Mouse (Mus musculus): ENCODE data around the gene Abl1. TPM values are rescaled to one million over a fixed set of nuclear protein-coding genes. Genes with fewer than 3 reads are reported as not detected.

The Abl1 gene
- polyA plus RNA-seq, 1 experiment from 2014 or later, result 33.0 TPM

DNA sequence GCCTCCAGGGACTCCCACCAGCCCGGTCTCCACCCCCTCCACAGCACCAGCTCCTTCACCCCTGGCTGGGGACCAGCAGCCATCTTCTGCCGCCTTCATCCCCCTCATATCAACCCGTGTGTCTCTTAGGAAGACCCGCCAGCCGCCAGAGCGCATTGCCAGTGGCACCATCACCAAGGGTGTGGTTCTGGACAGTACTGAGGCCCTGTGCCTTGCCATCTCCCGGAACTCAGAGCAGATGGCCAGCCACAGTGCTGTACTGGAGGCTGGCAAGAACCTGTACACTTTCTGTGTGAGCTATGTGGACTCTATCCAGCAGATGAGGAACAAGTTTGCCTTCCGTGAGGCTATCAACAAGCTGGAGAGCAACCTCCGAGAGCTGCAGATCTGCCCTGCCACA lies 113.2 kb downstream of the Abl1 start:
- no peaks in the 10 kb centered on the region for H3K27me3 ChIP-seq (ENCODE audit: control insufficient read depth, insufficient read depth, low read length)
- no peak overlapping the region for H3K4me3 ChIP-seq (ENCODE audit: low read depth, low read length)
- no peak overlapping the region for H3K27ac ChIP-seq (ENCODE audit: low read depth, low read length)
- DNase-seq (ENCODE audit: low spot score, missing footprints) (no peak), ATAC-seq (ENCODE audit: low FRiP score) (no peak)
- no peak overlapping the region for H3K4me2 ChIP-seq
- peaks cover 15% of the 10 kb centered on the region for H3K4me1 ChIP-seq (ENCODE audit: control insufficient read depth, insufficient read depth, low read length)
- peaks cover 48% of the 10 kb centered on the region for H3K36me3 ChIP-seq (ENCODE audit: control insufficient read depth, insufficient read depth, low read length)
- no peaks in the 10 kb centered on the region for H3K9me3 ChIP-seq (ENCODE audit: control insufficient read depth, low read length)
- no peak overlapping the region for H3K9ac ChIP-seq (ENCODE audit: low read length)
- 93% methylated on average over 9 of the region's 9 CpGs for WGBS

DNA sequence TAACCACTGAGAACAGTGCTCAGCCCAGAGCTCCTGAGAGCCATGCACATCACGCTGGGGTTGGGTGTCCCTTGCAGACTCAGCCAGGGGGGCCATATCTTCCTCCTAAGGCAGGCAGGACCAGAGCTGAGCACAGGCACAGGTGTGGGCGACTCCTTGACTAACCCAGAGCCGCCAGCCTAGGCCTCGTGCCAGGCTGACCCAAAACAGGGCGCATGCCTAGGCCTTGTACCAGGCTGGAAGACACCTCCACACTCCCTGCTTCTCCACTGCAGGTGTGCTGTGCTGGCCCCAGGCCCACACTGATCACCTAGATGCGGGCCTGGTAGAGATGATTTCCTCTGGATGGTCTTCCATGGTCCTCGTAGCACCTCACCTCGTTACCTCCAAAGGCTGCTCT lies 114.6 kb downstream of the Abl1 start:
- H3K9ac ChIP-seq (ENCODE audit: low read length), result no peak overlapping the region
- WGBS, result 91% methylated on average over 8 of the region's 8 CpGs
- H3K27me3 ChIP-seq (ENCODE audit: control insufficient read depth, insufficient read depth, low read length), result no peaks in the 10 kb centered on the region
- no peak for ATAC-seq (ENCODE audit: low FRiP score)
- peaks cover 28% of the 10 kb centered on the region for H3K4me1 ChIP-seq (ENCODE audit: control insufficient read depth, insufficient read depth, low read length)
- H3K27ac ChIP-seq (ENCODE audit: low read depth, low read length), result no peak overlapping the region
- DNase-seq (ENCODE audit: low spot score, missing footprints), result no peak
- peaks cover 39% of the 10 kb centered on the region for H3K36me3 ChIP-seq (ENCODE audit: control insufficient read depth, insufficient read depth, low read length)
- H3K4me2 ChIP-seq, result no peak overlapping the region
- H3K9me3 ChIP-seq (ENCODE audit: control insufficient read depth, low read length), result no peaks in the 10 kb centered on the region
- no peak overlapping the region for H3K4me3 ChIP-seq (ENCODE audit: low read depth, low read length)

DNA sequence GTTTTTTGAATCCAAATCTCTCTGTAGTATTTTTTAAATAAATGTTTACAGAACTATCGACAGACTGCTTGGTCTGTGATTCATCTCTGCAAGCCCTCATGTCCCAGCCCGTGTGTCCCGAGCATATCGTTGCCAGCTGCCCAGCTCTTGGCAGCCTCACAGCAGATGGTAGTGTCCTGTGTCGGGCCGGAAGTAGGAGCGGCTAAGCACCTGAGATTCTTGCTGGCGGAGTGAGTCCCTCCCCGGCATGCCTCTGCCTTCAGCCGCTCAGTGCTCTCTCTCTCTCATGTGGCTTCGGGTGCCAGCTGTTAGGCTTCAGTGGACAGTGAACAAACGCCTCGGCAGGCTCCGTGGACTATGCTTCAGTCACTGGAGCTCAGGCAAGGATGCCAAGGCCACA lies 115.3 kb downstream of the Abl1 start:
- Histone ChIP-seq H3K27me3 (ENCODE audit: control insufficient read depth, insufficient read depth, low read length) (no peaks in the 10 kb centered on the region), H3K9ac (ENCODE audit: low read length) (no peak overlapping the region), H3K36me3 (ENCODE audit: control insufficient read depth, insufficient read depth, low read length) (peaks cover 35% of the 10 kb centered on the region), H3K4me2 (no peak overlapping the region), H3K27ac (ENCODE audit: low read depth, low read length) (no peak overlapping the region), H3K4me1 (ENCODE audit: control insufficient read depth, insufficient read depth, low read length) (peaks cover 33% of the 10 kb centered on the region), H3K9me3 (ENCODE audit: control insufficient read depth, low read length) (no peaks in the 10 kb centered on the region), H3K4me3 (ENCODE audit: low read depth, low read length) (no peak overlapping the region)
- 93% methylated on average over 14 of the region's 14 CpGs for WGBS
- no peak for ATAC-seq (ENCODE audit: low FRiP score)
- DNase-seq (ENCODE audit: low spot score, missing footprints), result no peak

DNA sequence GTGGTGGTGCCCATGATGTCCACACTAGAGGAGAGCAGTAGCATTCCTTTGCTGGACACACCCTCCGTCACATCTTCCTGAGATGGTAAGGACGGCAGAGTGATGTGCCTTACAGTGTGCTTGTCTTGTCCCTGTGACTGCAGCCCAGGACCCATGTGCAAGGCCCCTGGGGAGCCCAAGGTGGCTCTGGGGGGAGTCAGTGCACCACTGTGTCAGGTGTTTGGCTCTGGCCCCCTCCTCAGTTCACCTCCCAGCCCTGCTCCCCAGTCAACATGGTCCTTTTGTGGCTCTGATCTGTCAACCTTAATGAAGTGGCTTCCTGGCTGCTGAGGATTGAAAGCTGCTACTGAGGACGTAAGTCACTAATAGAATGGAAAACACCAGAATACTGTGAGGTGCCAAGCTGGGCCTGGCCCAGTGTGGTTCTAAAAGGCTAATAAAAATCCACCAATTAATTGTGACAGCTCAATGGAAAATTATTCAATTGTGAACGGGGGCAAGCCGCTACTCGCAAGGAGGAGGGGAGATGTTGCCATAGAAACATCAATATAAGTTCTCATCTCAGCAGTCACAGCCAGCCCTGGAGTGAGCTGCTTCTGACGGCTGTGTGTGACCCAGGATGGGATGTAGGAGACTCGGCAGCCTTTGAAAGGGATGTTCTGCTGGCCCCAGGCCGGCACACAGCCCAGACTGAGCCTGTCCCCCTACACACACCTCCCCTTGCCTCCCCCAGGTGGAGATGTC lies 118.6 kb downstream of the Abl1 start:
- Histone ChIP-seq H3K4me3 (ENCODE audit: low read depth, low read length) (no peak overlapping the region), H3K9ac (ENCODE audit: low read length) (peak overlapping the region; percentile 3; the same call in 1 of the 2 replicates), H3K36me3 (ENCODE audit: control insufficient read depth, insufficient read depth, low read length) (peaks cover 9% of the 10 kb centered on the region; the same call in 1 of the 2 replicates), H3K27ac (ENCODE audit: low read depth, low read length) (peak overlapping the region; percentile 63), H3K27me3 (ENCODE audit: control insufficient read depth, insufficient read depth, low read length) (no peaks in the 10 kb centered on the region), H3K4me1 (ENCODE audit: control insufficient read depth, insufficient read depth, low read length) (peaks cover 54% of the 10 kb centered on the region), H3K4me2 (no peak overlapping the region; the same call in 1 of the 2 replicates), H3K9me3 (ENCODE audit: control insufficient read depth, low read length) (no peaks in the 10 kb centered on the region)
- peak; percentile 66 for ATAC-seq (ENCODE audit: low FRiP score)
- DNase-seq (ENCODE audit: low spot score, missing footprints), result no peak
- 26% methylated on average over 9 of the region's 9 CpGs for WGBS

DNA sequence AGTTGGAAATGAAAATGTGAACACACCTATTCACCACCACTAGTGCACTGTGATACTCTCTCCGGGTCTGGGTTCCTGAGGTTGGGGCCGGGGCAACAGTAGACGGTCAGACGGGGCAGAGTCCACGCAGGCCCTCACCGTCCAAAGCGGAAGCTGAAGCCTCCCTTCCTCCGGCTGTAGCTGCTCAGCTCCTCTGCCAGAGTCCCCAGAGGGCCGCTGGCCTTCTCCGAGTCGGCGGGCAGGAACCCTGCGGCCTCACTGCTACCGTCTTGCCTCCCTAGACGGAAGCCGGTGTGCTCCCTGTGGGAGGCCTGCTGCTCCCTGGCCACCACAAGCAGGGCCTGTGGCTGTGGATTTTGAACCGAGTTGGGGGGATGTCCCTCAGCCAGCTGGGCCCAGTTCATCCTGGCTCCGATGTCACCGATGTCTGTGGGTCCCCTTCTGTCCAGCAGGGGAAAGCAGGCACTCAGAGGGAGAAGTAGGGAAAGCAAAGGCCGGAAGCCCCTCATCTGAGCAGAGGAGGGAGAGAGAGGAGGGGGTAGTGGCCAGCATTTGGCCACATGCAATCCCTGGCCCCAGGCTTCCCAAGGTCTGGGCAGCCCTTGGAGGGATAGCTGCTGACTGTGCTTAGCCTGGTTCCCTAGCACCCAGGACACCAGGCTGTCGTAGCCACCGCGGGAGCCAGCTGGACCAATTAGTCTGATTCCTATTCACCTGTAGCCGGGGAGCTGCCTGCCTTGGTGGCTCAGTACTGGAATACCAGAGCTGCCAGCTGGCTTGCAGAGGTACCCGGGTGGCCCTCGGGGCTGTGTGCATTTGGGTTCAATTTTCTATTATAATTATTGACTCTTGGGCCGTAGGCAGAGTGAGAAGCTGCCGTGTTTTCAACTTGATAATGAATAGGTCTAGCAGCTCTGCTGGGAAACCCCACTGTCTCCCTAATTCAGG lies 120.5 kb downstream of the Abl1 start:
- DNase-seq (ENCODE audit: low spot score, missing footprints) (no peak), ATAC-seq (ENCODE audit: low FRiP score) (no peak)
- H3K36me3 ChIP-seq (ENCODE audit: control insufficient read depth, insufficient read depth, low read length), result 0 out of 2 replicates have a peak, but pooled peaks cover under 1% of the 10 kb centered on the region
- H3K9ac ChIP-seq (ENCODE audit: low read length), result no peak overlapping the region
- no peaks in the 10 kb centered on the region for H3K27me3 ChIP-seq (ENCODE audit: control insufficient read depth, insufficient read depth, low read length)
- no peak overlapping the region for H3K4me2 ChIP-seq
- peaks cover 54% of the 10 kb centered on the region for H3K4me1 ChIP-seq (ENCODE audit: control insufficient read depth, insufficient read depth, low read length)
- H3K4me3 ChIP-seq (ENCODE audit: low read depth, low read length), result no peak overlapping the region
- no peak overlapping the region; the same call in 1 of the 2 replicates for H3K27ac ChIP-seq (ENCODE audit: low read depth, low read length)
- 39% methylated on average over 28 of the region's 28 CpGs for WGBS
- no peaks in the 10 kb centered on the region for H3K9me3 ChIP-seq (ENCODE audit: control insufficient read depth, low read length)

DNA sequence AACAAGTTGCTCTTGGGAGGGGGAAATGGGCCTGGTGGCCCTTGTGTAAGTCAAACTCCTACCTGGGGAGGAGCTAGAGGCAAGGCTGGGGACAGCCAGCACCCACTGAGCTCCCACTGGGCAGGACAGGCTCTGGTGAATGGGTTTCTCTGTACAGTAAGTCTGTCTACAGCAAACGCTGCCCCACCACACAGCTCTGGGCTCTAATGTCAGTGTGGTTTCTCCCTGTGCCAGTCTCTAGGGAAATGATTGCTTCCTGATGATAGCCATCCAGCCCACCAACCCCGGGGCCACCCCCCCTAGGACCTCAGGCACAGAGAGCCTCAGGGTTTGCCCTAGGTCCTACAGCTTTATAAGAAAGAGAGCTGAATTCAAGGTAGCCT lies 121.2 kb downstream of the Abl1 start:
- no peaks in the 10 kb centered on the region for H3K27me3 ChIP-seq (ENCODE audit: control insufficient read depth, insufficient read depth, low read length)
- H3K9me3 ChIP-seq (ENCODE audit: control insufficient read depth, low read length), result no peaks in the 10 kb centered on the region
- H3K27ac ChIP-seq (ENCODE audit: low read depth, low read length), result no peak overlapping the region
- H3K36me3 ChIP-seq (ENCODE audit: control insufficient read depth, insufficient read depth, low read length), result no peaks in the 10 kb centered on the region
- H3K4me2 ChIP-seq, result no peak overlapping the region
- DNase-seq (ENCODE audit: low spot score, missing footprints) (no peak), ATAC-seq (ENCODE audit: low FRiP score) (no peak)
- H3K9ac ChIP-seq (ENCODE audit: low read length), result no peak overlapping the region
- no peak overlapping the region for H3K4me3 ChIP-seq (ENCODE audit: low read depth, low read length)
- H3K4me1 ChIP-seq (ENCODE audit: control insufficient read depth, insufficient read depth, low read length), result peaks cover 54% of the 10 kb centered on the region
- 56% methylated on average over 2 of the region's 2 CpGs for WGBS

DNA sequence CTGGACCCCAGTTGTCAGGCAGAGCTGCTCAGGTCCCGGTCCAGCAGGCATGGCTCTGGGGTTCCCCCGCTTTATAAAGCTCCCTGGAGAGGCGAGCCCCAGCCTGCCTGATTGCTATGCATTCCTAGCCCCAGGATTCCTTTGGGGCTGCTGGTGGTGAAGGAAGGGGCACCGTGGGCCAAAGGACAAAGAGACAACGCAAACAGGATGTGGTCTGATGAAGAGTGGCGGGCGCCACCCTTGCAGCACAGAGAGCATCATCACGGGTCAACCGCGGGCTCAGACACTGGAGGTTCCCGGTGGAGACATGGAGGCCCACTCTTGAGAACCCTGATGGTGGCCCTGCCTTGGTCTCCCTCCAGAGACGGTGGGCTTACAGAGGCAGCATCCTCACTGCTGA lies 122.3 kb downstream of the Abl1 start, which contains the start of gene Qrfp:
Gene Qrfp, minus strand, starts transcription at position 137 of the 400 bp plus-strand sequence.
- peaks cover 48% of the 10 kb centered on the region for H3K4me1 ChIP-seq (ENCODE audit: control insufficient read depth, insufficient read depth, low read length)
- no peaks in the 10 kb centered on the region for H3K36me3 ChIP-seq (ENCODE audit: control insufficient read depth, insufficient read depth, low read length)
- ATAC-seq (ENCODE audit: low FRiP score) (no peak), DNase-seq (ENCODE audit: low spot score, missing footprints) (no peak)
- no peak within 1 kb of the TSS for H3K27ac ChIP-seq (ENCODE audit: low read depth, low read length)
- 39% methylated on average over 12 of the region's 12 CpGs for WGBS
- no peaks in the 10 kb centered on the region for H3K9me3 ChIP-seq (ENCODE audit: control insufficient read depth, low read length)
- H3K4me2 ChIP-seq, result no peak within 1 kb of the TSS
- no peak within 1 kb of the TSS for H3K4me3 ChIP-seq (ENCODE audit: low read depth, low read length)
- H3K9ac ChIP-seq (ENCODE audit: low read length), result no peak within 1 kb of the TSS
- no peaks in the 10 kb centered on the region for H3K27me3 ChIP-seq (ENCODE audit: control insufficient read depth, insufficient read depth, low read length)

DNA sequence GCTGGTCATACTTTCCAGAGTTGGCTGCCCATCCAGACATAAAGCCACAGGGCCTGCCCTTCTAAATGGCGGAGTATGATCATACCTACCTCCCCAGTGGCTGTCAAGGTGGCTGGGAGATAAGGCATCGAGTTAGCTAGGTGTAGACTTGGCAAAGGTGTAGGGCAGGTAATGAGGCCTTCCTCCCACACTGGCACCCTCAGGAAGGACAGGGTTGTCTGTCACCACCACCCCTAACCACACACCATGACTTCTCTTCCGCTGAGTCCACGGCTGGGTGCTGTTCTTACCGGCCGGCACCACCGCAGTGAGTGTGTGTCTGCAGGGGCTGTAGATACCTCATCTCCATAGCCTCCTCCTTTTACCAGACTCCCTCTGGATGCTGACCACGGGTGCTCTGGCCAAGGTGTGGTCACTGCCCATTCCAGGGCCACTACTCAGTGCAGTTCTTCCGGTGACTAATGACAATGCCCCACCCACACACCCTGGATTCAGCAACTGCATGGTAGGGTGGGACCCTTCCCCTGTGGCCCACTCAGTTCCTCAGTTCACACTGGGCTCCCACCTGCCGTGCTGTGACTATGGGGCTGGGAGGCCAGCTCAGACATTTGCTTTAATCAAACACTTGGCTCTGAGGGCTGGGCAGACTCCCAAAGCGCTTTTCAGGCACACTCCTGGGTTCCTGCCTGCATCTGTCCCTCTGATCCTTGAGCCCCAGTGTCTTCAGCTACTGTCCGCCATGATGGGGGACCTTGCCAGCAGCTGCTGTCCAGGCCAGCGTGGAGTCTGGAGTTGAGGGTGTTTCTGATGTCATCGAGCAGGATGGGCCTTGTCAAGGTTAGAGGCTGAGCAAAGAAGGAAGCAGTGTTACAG lies 123.1 kb downstream of the Abl1 start:
- Histone ChIP-seq H3K4me1 (ENCODE audit: control insufficient read depth, insufficient read depth, low read length) (peaks cover 40% of the 10 kb centered on the region), H3K4me2 (no peak overlapping the region), H3K9ac (ENCODE audit: low read length) (no peak overlapping the region), H3K4me3 (ENCODE audit: low read depth, low read length) (no peak overlapping the region), H3K27me3 (ENCODE audit: control insufficient read depth, insufficient read depth, low read length) (no peaks in the 10 kb centered on the region), H3K27ac (ENCODE audit: low read depth, low read length) (no peak overlapping the region), H3K9me3 (ENCODE audit: control insufficient read depth, low read length) (no peaks in the 10 kb centered on the region), H3K36me3 (ENCODE audit: control insufficient read depth, insufficient read depth, low read length) (no peaks in the 10 kb centered on the region)
- ATAC-seq (ENCODE audit: low FRiP score) (no peak), DNase-seq (ENCODE audit: low spot score, missing footprints) (no peak)
- WGBS, result 90% methylated on average over 14 of the region's 14 CpGs
